Mouse (Mus musculus): Measurements from ENCODE around the gene Spata45. TPM values are rescaled to one million over a fixed set of nuclear protein-coding genes. Genes with fewer than 3 reads are reported as not detected.

Gene Spata45
- polyA plus RNA-seq (2014; fragmentation: Nextera tagmentation; extraction: Ambion mirVana): 0.86 TPM in 1 of 2 replicates, not detected in the other

GRCm38 (mm10) chr1:191036554-191037334 is at the start of gene Spata45:
TSS of gene Spata45 (plus strand) at chr1:191036639.
- H3K4me3 ChIP-seq (ENCODE audit: low read depth, low read length): no peak within 1 kb of the TSS

GRCm38 (mm10) chr1:190989437-190990082 is 46.9 kb upstream of the Spata45 start:
- no peaks in the 10 kb centered on the region for H3K9me3 ChIP-seq (replicated peaks; ENCODE audit: control insufficient read depth, low read length)
- 74% methylated on average over 9 of the region's 9 CpGs for WGBS (ENCODE audit: insufficient replicate concordance)
- H3K27me3 ChIP-seq (ENCODE audit: control insufficient read depth, insufficient read depth, low read length): no peaks in the 10 kb centered on the region
- no peak overlapping the region for H3K9ac ChIP-seq (ENCODE audit: low read depth, low read length)
- H3K4me1 ChIP-seq (ENCODE audit: control insufficient read depth, insufficient read depth, low read length): no peaks in the 10 kb centered on the region
- ATAC-seq (replicated peaks; ENCODE audit: insufficient number of reproducible peaks, low FRiP score, low TSS enrichment): no peak
- H3K4me3 ChIP-seq (ENCODE audit: low read depth, low read length): no peak overlapping the region
- H3K36me3 ChIP-seq (ENCODE audit: control insufficient read depth, insufficient read depth, low read length): no peaks in the 10 kb centered on the region
- H3K4me2 ChIP-seq: no peak overlapping the region
- no peak overlapping the region for H3K27ac ChIP-seq (ENCODE audit: low read depth, low read length)

More at GRCm38 (mm10) chr1:191036554-191037334, at the start of gene Spata45:
- no peak within 1 kb of the TSS for H3K4me2 ChIP-seq
- no peak within 1 kb of the TSS for H3K9ac ChIP-seq (ENCODE audit: low read depth, low read length)
- no peaks in the 10 kb centered on the region for H3K36me3 ChIP-seq (ENCODE audit: control insufficient read depth, insufficient read depth, low read length)
- ATAC-seq (replicated peaks; ENCODE audit: insufficient number of reproducible peaks, low FRiP score, low TSS enrichment): no peak
- no peaks in the 10 kb centered on the region for H3K27me3 ChIP-seq (ENCODE audit: control insufficient read depth, insufficient read depth, low read length)
- H3K4me1 ChIP-seq (ENCODE audit: control insufficient read depth, insufficient read depth, low read length): no peaks in the 10 kb centered on the region
- H3K9me3 ChIP-seq (replicated peaks; ENCODE audit: control insufficient read depth, low read length): no peaks in the 10 kb centered on the region
- 55% methylated on average over 6 of the region's 6 CpGs for WGBS (ENCODE audit: insufficient replicate concordance)
- no peak within 1 kb of the TSS for H3K27ac ChIP-seq (ENCODE audit: low read depth, low read length)

GRCm38 (mm10) chr1:190995548-190995947 is 40.9 kb upstream of the Spata45 start:
- 0 out of 2 replicates have a peak overlapping the region, but pooled peaks have one; percentile 11 for H3K27ac ChIP-seq (ENCODE audit: low read depth, low read length)

GRCm38 (mm10) chr1:190996346-190996877 is 40.0 kb upstream of the Spata45 start:
- Histone ChIP-seq H3K27ac (ENCODE audit: low read depth, low read length) (no peak overlapping the region), H3K4me3 (ENCODE audit: low read depth, low read length) (no peak overlapping the region), H3K9me3 (replicated peaks; ENCODE audit: control insufficient read depth, low read length) (no peaks in the 10 kb centered on the region; the same call in 1 of the 2 replicates), H3K9ac (ENCODE audit: low read depth, low read length) (no peak overlapping the region), H3K27me3 (ENCODE audit: control insufficient read depth, insufficient read depth, low read length) (no peaks in the 10 kb centered on the region), H3K4me1 (ENCODE audit: control insufficient read depth, insufficient read depth, low read length) (no peaks in the 10 kb centered on the region), H3K36me3 (ENCODE audit: control insufficient read depth, insufficient read depth, low read length) (no peaks in the 10 kb centered on the region), H3K4me2 (no peak overlapping the region)
- 66% methylated on average over 6 of the region's 6 CpGs for WGBS (ENCODE audit: insufficient replicate concordance)
- no peak for ATAC-seq (replicated peaks; ENCODE audit: insufficient number of reproducible peaks, low FRiP score, low TSS enrichment)

More at GRCm38 (mm10) chr1:190995548-190995947, 40.9 kb upstream of the Spata45 start:
- Histone ChIP-seq H3K4me1 (ENCODE audit: control insufficient read depth, insufficient read depth, low read length) (no peaks in the 10 kb centered on the region), H3K36me3 (ENCODE audit: control insufficient read depth, insufficient read depth, low read length) (no peaks in the 10 kb centered on the region), H3K9ac (ENCODE audit: low read depth, low read length) (no peak overlapping the region), H3K4me3 (ENCODE audit: low read depth, low read length) (no peak overlapping the region), H3K27me3 (ENCODE audit: control insufficient read depth, insufficient read depth, low read length) (no peaks in the 10 kb centered on the region), H3K4me2 (no peak overlapping the region), H3K9me3 (replicated peaks; ENCODE audit: control insufficient read depth, low read length) (no peaks in the 10 kb centered on the region; the same call in 1 of the 2 replicates)
- 55% methylated on average over 7 of the region's 7 CpGs for WGBS (ENCODE audit: insufficient replicate concordance)
- no peak for ATAC-seq (replicated peaks; ENCODE audit: insufficient number of reproducible peaks, low FRiP score, low TSS enrichment)

- Histone ChIP-seq H3K27ac (ENCODE audit: low read depth, low read length) (no peak overlapping the region), H3K4me1 (ENCODE audit: control insufficient read depth, insufficient read depth, low read length) (no peaks in the 10 kb centered on the region), H3K4me2 (no peak overlapping the region), H3K36me3 (ENCODE audit: control insufficient read depth, insufficient read depth, low read length) (no peaks in the 10 kb centered on the region), H3K9me3 (replicated peaks; ENCODE audit: control insufficient read depth, low read length) (no peaks in the 10 kb centered on the region; the same call in 1 of the 2 replicates), H3K9ac (ENCODE audit: low read depth, low read length) (no peak overlapping the region), H3K27me3 (ENCODE audit: control insufficient read depth, insufficient read depth, low read length) (no peaks in the 10 kb centered on the region), H3K4me3 (ENCODE audit: low read depth, low read length) (no peak overlapping the region)
- ATAC-seq (replicated peaks; ENCODE audit: insufficient number of reproducible peaks, low FRiP score, low TSS enrichment): no peak
- 97% methylated on average over 1 of the region's 1 CpGs for WGBS (ENCODE audit: insufficient replicate concordance)
Measured at GRCm38 (mm10) chr1:190998027-190998426, 38.4 kb upstream of the Spata45 start.

- Histone ChIP-seq H3K9me3 (replicated peaks; ENCODE audit: control insufficient read depth, low read length) (no peaks in the 10 kb centered on the region; the same call in 1 of the 2 replicates), H3K27ac (ENCODE audit: low read depth, low read length) (no peak overlapping the region), H3K4me3 (ENCODE audit: low read depth, low read length) (no peak overlapping the region), H3K36me3 (ENCODE audit: control insufficient read depth, insufficient read depth, low read length) (peaks cover 6% of the 10 kb centered on the region), H3K9ac (ENCODE audit: low read depth, low read length) (no peak overlapping the region), H3K27me3 (ENCODE audit: control insufficient read depth, insufficient read depth, low read length) (no peaks in the 10 kb centered on the region), H3K4me1 (ENCODE audit: control insufficient read depth, insufficient read depth, low read length) (no peaks in the 10 kb centered on the region), H3K4me2 (no peak overlapping the region)
- WGBS (ENCODE audit: insufficient replicate concordance): 76% methylated on average over 3 of the region's 3 CpGs
- no peak for ATAC-seq (replicated peaks; ENCODE audit: insufficient number of reproducible peaks, low FRiP score, low TSS enrichment)
Measured at GRCm38 (mm10) chr1:191000686-191001085, 35.8 kb upstream of the Spata45 start.

GRCm38 (mm10) chr1:191002201-191002600 is 34.2 kb upstream of the Spata45 start:
- Histone ChIP-seq H3K9ac (ENCODE audit: low read depth, low read length) (no peak overlapping the region), H3K9me3 (replicated peaks; ENCODE audit: control insufficient read depth, low read length) (no peaks in the 10 kb centered on the region; the same call in 1 of the 2 replicates), H3K27ac (ENCODE audit: low read depth, low read length) (no peak overlapping the region), H3K4me3 (ENCODE audit: low read depth, low read length) (no peak overlapping the region), H3K4me2 (no peak overlapping the region), H3K36me3 (ENCODE audit: control insufficient read depth, insufficient read depth, low read length) (peaks cover 9% of the 10 kb centered on the region), H3K27me3 (ENCODE audit: control insufficient read depth, insufficient read depth, low read length) (no peaks in the 10 kb centered on the region), H3K4me1 (ENCODE audit: control insufficient read depth, insufficient read depth, low read length) (no peaks in the 10 kb centered on the region)
- 65% methylated on average over 6 of the region's 6 CpGs for WGBS (ENCODE audit: insufficient replicate concordance)
- no peak; the same call in 1 of the 2 replicates for ATAC-seq (replicated peaks; ENCODE audit: insufficient number of reproducible peaks, low FRiP score, low TSS enrichment)

- Histone ChIP-seq H3K36me3 (ENCODE audit: control insufficient read depth, insufficient read depth, low read length) (peaks cover 37% of the 10 kb centered on the region), H3K27me3 (ENCODE audit: control insufficient read depth, insufficient read depth, low read length) (no peaks in the 10 kb centered on the region), H3K9me3 (replicated peaks; ENCODE audit: control insufficient read depth, low read length) (no peaks in the 10 kb centered on the region), H3K4me2 (no peak overlapping the region), H3K27ac (ENCODE audit: low read depth, low read length) (no peak overlapping the region), H3K4me1 (ENCODE audit: control insufficient read depth, insufficient read depth, low read length) (no peaks in the 10 kb centered on the region), H3K9ac (ENCODE audit: low read depth, low read length) (no peak overlapping the region), H3K4me3 (ENCODE audit: low read depth, low read length) (no peak overlapping the region)
- ATAC-seq (replicated peaks; ENCODE audit: insufficient number of reproducible peaks, low FRiP score, low TSS enrichment): no peak
- 98% methylated on average over 5 of the region's 5 CpGs for WGBS (ENCODE audit: insufficient replicate concordance)
Measured at GRCm38 (mm10) chr1:191008707-191009106, 27.7 kb upstream of the Spata45 start.

Data from heart, embryonic 11.5 days (tissue).